Mouse (Mus musculus) CH12.LX (cell line): ENCODE data around the gene Smarca4. TPM values are rescaled to one million over a fixed set of nuclear protein-coding genes. Genes with fewer than 3 reads are reported as not detected.

Experiments
- DNase-seq: peaks from one replicate; pipeline ENCODE4 v3.0.0-alpha.2; 2013; ENCODE audit errors: extremely low read depth
- H3K27ac ChIP-seq: 2 replicates; pipeline ENCODE4 v1.5.1; 2012; ENCODE audit warnings: low read depth, mild to moderate bottlenecking, control low read depth, moderate library complexity; ENCODE audit not compliant: insufficient read depth
- H3K27me3 ChIP-seq: replicated peaks from 2 replicates; pipeline ENCODE3; 2012; ENCODE audit warnings: inconsistent platforms
- H3K36me3 ChIP-seq, 2 experiments: replicated peaks in 1 of 2; 2 replicates each; pipeline versions ENCODE3 to v1.6.1; 2012; ENCODE audit warnings: inconsistent platforms in 1 of 2, low read length in 1 of 2, mild to moderate bottlenecking in 1 of 2, mixed read lengths in 1 of 2, moderate library complexity in 1 of 2; ENCODE audit not compliant: control insufficient read depth in 1 of 2, insufficient read depth in 1 of 2
- H3K4me1 ChIP-seq, 2 experiments: 2 replicates each; pipeline ENCODE4 v1.6.1; 2012; ENCODE audit warnings: inconsistent platforms in 1 of 2, moderate library complexity in 1 of 2; ENCODE audit not compliant: insufficient read depth in 2 of 2, control insufficient read depth in 1 of 2
- H3K4me2 ChIP-seq: 2 replicates; pipeline ENCODE4 v1.6.1; 2012; ENCODE audit warnings: low read depth, mild to moderate bottlenecking, control low read depth; ENCODE audit not compliant: poor library complexity, insufficient read depth, severe bottlenecking
- H3K4me3 ChIP-seq, 3 experiments: fragments of 150-350 bp in 1 of 3; sonication (generic) in 1 of 3; replicated peaks in 1 of 3; 2 replicates each; pipeline versions ENCODE3 to v1.5.1; 2011 to 2012; ENCODE audit warnings: low read depth in 2 of 3, low read length in 2 of 3, mild to moderate bottlenecking in 2 of 3, moderate library complexity in 2 of 3, control low read depth in 1 of 3, improper control_type of control experiment in 1 of 3, inconsistent platforms in 1 of 3, mixed read lengths in 1 of 3; ENCODE audit not compliant: poor library complexity in 1 of 3
- H3K79me2 ChIP-seq: replicated peaks from 2 replicates; pipeline ENCODE4 v1.6.1; 2012; ENCODE audit warnings: mild to moderate bottlenecking, moderate library complexity; ENCODE audit not compliant: control insufficient read depth, poor library complexity, insufficient read depth, severe bottlenecking; ENCODE audit errors: extremely low read depth
- H3K9ac ChIP-seq: 2 replicates; pipeline ENCODE4 v1.6.1; 2012; ENCODE audit warnings: low read depth, mild to moderate bottlenecking, control low read depth, moderate library complexity; ENCODE audit not compliant: insufficient read depth
- H3K9me3 ChIP-seq: replicated peaks from 2 replicates; pipeline ENCODE3; 2012; ENCODE audit warnings: low read length, inconsistent platforms, mixed read lengths
- CHD1 ChIP-seq: IDR thresholded peaks from 2 replicates; pipeline ENCODE4 v1.6.1; 2012; ENCODE audit warnings: low read depth, low read length, improper control_type of control experiment, inconsistent platforms
- CTCF ChIP-seq, 2 experiments: IDR thresholded peaks in 1 of 2; conservative IDR thresholded peaks in 1 of 2; 2 replicates each; pipeline ENCODE4 v1.5.1; 2011 to 2012; ENCODE audit warnings: low read depth in 2 of 2, low read length in 2 of 2, improper control_type of control experiment in 1 of 2, inconsistent platforms in 1 of 2, mild to moderate bottlenecking in 1 of 2, moderate library complexity in 1 of 2
- ETS1 ChIP-seq: conservative IDR thresholded peaks from 2 replicates; pipeline ENCODE4 v1.6.1; 2012; ENCODE audit warnings: low read depth, mild to moderate bottlenecking, inconsistent platforms, low read length, improper control_type of control experiment, moderate library complexity
- HCFC1 ChIP-seq: IDR thresholded peaks from 2 replicates; pipeline ENCODE4 v1.6.1; 2012; ENCODE audit warnings: low read depth, mild to moderate bottlenecking, inconsistent platforms, low read length, improper control_type of control experiment
- JUN ChIP-seq: IDR thresholded peaks from 2 replicates; pipeline ENCODE4 v1.6.1; 2011; ENCODE audit warnings: low read depth, mild to moderate bottlenecking, low read length, improper control_type of control experiment, moderate library complexity; ENCODE audit not compliant: insufficient read depth
- JUND ChIP-seq: conservative IDR thresholded peaks from 2 replicates; pipeline ENCODE4 v1.6.1; 2011; ENCODE audit warnings: low read depth, low read length, improper control_type of control experiment
- KAT2A ChIP-seq: IDR thresholded peaks from 2 replicates; pipeline ENCODE4 v1.6.1; 2012; ENCODE audit warnings: low read length, improper control_type of control experiment, inconsistent platforms; ENCODE audit not compliant: insufficient replicate concordance
- MAFK ChIP-seq: IDR thresholded peaks from 2 replicates; pipeline ENCODE4 v1.6.1; 2011; ENCODE audit warnings: low read length, improper control_type of control experiment; ENCODE audit not compliant: insufficient replicate concordance
- MAX ChIP-seq: IDR thresholded peaks from 2 replicates; pipeline ENCODE4 v1.6.1; 2011; ENCODE audit warnings: low read length, improper control_type of control experiment
- MAZ ChIP-seq: IDR thresholded peaks from 2 replicates; pipeline ENCODE4 v1.6.1; 2012; ENCODE audit warnings: low read depth, mild to moderate bottlenecking, inconsistent platforms, low read length, improper control_type of control experiment, moderate library complexity
- MEF2A ChIP-seq: IDR thresholded peaks from 2 replicates; pipeline ENCODE4 v1.6.1; 2014; ENCODE audit warnings: low read depth, mild to moderate bottlenecking, inconsistent platforms, low read length, improper control_type of control experiment, borderline replicate concordance
- MYC ChIP-seq: IDR thresholded peaks from 2 replicates; pipeline ENCODE4 v1.6.1; 2011; ENCODE audit warnings: low read depth, mild to moderate bottlenecking, improper control_type of control experiment, low read length
- NELFE ChIP-seq: IDR thresholded peaks from 2 replicates; pipeline ENCODE4 v1.6.1; 2011; ENCODE audit warnings: low read depth, low read length, improper control_type of control experiment
- NRF1 ChIP-seq: IDR thresholded peaks from 2 replicates; pipeline ENCODE4 v1.6.1; 2014; ENCODE audit warnings: low read depth, mild to moderate bottlenecking, inconsistent platforms, low read length, improper control_type of control experiment, moderate library complexity
- PAX5 ChIP-seq: IDR thresholded peaks from 2 replicates; pipeline ENCODE4 v1.6.1; 2012; ENCODE audit warnings: low read length, inconsistent platforms, mixed read lengths
- POLR2AphosphoS2 ChIP-seq: IDR thresholded peaks from 2 replicates; pipeline ENCODE4 v1.6.1; 2011; ENCODE audit warnings: low read depth, low read length, improper control_type of control experiment
- RAD21 ChIP-seq: IDR thresholded peaks from 2 replicates; pipeline ENCODE4 v1.6.1; 2011; ENCODE audit warnings: low read depth, mild to moderate bottlenecking, low read length, improper control_type of control experiment, moderate library complexity
- RCOR1 ChIP-seq: conservative IDR thresholded peaks from 2 replicates; pipeline ENCODE4 v1.6.1; 2012; ENCODE audit warnings: low read depth, mild to moderate bottlenecking, inconsistent platforms, low read length, improper control_type of control experiment
- SIN3A ChIP-seq: IDR thresholded peaks from 2 replicates; pipeline ENCODE4 v1.6.1; 2012; ENCODE audit warnings: low read length, improper control_type of control experiment, inconsistent platforms
- SMC3 ChIP-seq: IDR thresholded peaks from 2 replicates; pipeline ENCODE4 v1.6.1; 2011; ENCODE audit warnings: low read depth, low read length, improper control_type of control experiment
- TBP ChIP-seq: conservative IDR thresholded peaks from 2 replicates; pipeline ENCODE4 v1.6.1; 2011; ENCODE audit warnings: low read depth, low read length, improper control_type of control experiment
- TCF12 ChIP-seq: IDR thresholded peaks from 2 replicates; pipeline ENCODE4 v1.6.1; 2014; ENCODE audit warnings: low read depth, mild to moderate bottlenecking, inconsistent platforms, low read length, improper control_type of control experiment
- ZKSCAN1 ChIP-seq: IDR thresholded peaks from 2 replicates; pipeline ENCODE4 v1.6.1; 2012; ENCODE audit warnings: low read depth, inconsistent platforms, low read length, improper control_type of control experiment, borderline replicate concordance
- ZMIZ1 ChIP-seq: IDR thresholded peaks from 2 replicates; pipeline ENCODE4 v1.6.1; 2012; ENCODE audit warnings: low read depth, mild to moderate bottlenecking, inconsistent platforms, low read length, improper control_type of control experiment
- ZNF384 ChIP-seq: IDR thresholded peaks from 2 replicates; pipeline ENCODE4 v1.6.1; 2012; ENCODE audit warnings: low read depth, low read length, improper control_type of control experiment, inconsistent platforms
- dilution Hi-C: fragments of 300-500 bp; cut with MboI; formaldehyde crosslinking; loops from 2 replicates; pipeline ENCODE4 v1.14.3; 2020; ENCODE audit warnings: low sequenced_read_pairs; ENCODE audit not compliant: extremely low pct_unique_long_range_greater_than_20kb, extremely low pct_ligation_motif_present
- in situ Hi-C: fragments of 300-500 bp; cut with MboI; formaldehyde crosslinking; loops from 3 replicates; pipeline ENCODE4 v1.14.3; 2019; ENCODE audit warnings: low sequenced_read_pairs, low pct_ligation_motif_present, low pct_unique_long_range_greater_than_20kb, mixed read lengths
- polyA plus RNA-seq: library from polyadenylated mRNA; unstranded; fragments of >175 nt; gene quantifications from 2 replicates; pipeline ENCODE4 v1.2.1, GENCODE M21; 2012; ENCODE audit warnings: low read depth; ENCODE audit not compliant: insufficient read length
- total RNA-seq, 2 experiments: library from RNA; depleted of rRNA; stranded (reverse); fragments of 300-350 nt in 1 of 2; fragments of >200 nt in 1 of 2; gene quantifications; 2 replicates each; pipeline ENCODE4 v1.2.3; 2012 to 2014

The Smarca4 gene
- total and polyA plus RNA-seq, 3 experiments: 33.8 to 86.2 (median 74.3) TPM

DNA sequence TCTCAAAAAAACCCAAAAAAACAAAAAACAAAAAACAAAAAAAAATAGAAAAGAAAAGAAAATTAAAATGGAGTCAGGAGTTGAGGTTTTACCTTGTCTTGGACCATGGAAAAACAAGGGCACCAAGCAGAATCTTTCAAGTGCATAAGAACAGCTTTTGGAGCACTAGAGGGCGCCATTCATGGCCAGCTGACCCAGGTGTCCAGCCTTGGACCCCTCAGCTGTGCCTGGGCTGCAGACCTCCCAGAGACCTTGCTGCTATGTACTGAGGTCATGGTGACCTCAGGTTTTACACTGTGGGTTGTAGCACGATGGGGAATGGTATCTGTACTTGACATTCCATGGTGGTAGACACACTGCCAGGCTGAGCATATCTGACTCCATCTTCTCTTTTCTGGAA, 75.9 kb downstream of the Smarca4 start:
- DNase-seq: no peak
- in situ Hi-C loops: loop anchor here (5.0 kb wide), 1 partner anchor 110 kb away; no protein-coding TSS in a partner anchor
- Histone ChIP-seq H3K4me3 (no peak overlapping the region), H3K9me3 (no peaks in the 10 kb centered on the region), H3K27ac (no peak overlapping the region), H3K9ac (no peak overlapping the region), H3K27me3 (no peaks in the 10 kb centered on the region), H3K79me2 (no peaks in the 10 kb centered on the region), H3K4me2 (no peak overlapping the region), H3K4me1 (peaks cover 0 to 2% of the 10 kb centered on the region in 2 experiments; a peak in 2 of 4 replicates), H3K36me3 (peaks cover 55 to 91% of the 10 kb centered on the region in 2 experiments)
- dilution Hi-C loops: no loop called here
- TF ChIP-seq MAX: no peak
- TF ChIP-seq TBP: no peak
- TF ChIP-seq ETS1: no peak
- TF ChIP-seq SMC3: peak; percentile 45
- TF ChIP-seq ZNF384: no peak
- peak; percentile 13 for TF ChIP-seq RAD21
- no peak for TF ChIP-seq ZKSCAN1
- TF ChIP-seq CTCF (conservative IDR thresholded peaks at IDR 0.05 in 1 of 2, IDR thresholded peaks at IDR 0.05 in 1 of 2; ENCODE audit: low read depth in 2 of 2, low read length in 2 of 2): peak in 1 of 2 experiments; percentile 62; a peak in 2 of 4 replicates

DNA sequence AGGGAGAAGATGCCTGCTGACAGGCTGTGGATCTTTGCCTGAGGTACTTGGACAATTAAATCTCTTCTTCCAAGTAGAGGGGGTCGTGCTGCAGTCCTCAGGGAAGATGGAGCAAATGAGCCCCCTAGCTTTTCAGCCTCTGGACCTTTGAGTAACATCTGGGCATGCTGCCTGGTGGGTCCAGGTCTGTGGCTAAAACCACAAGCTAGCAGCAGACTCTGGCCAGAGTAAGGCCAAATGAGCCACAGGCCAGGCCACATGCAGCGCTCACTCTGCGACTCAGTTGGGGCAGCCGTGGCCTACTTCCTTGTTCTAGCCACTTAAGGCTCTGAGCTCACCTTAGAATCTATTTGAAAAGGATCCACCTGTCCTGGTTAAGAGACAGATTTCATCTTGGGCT, 76.5 kb downstream of the Smarca4 start:
- peaks cover 2 to 8% of the 10 kb centered on the region in 2 experiments; a peak in 2 of 4 replicates for H3K4me1 ChIP-seq
- no peaks in the 10 kb centered on the region for H3K27me3 ChIP-seq
- in situ Hi-C loops: loop anchor here (5.0 kb wide), 1 partner anchor 110 kb away; no protein-coding TSS in a partner anchor
- H3K79me2 ChIP-seq: no peaks in the 10 kb centered on the region
- TF ChIP-seq MEF2A: no peak
- TF ChIP-seq SMC3: no peak
- TF ChIP-seq TCF12: no peak
- no peak for TF ChIP-seq RCOR1
- TF ChIP-seq JUND: no peak
- TF ChIP-seq NELFE: no peak
- DNase-seq: no peak
- no peak overlapping the region for H3K9ac ChIP-seq
- H3K27ac ChIP-seq: no peak overlapping the region
- no peak overlapping the region for H3K4me2 ChIP-seq
- peaks cover 55 to 91% of the 10 kb centered on the region in 2 experiments for H3K36me3 ChIP-seq
- dilution Hi-C loops: no loop called here
- H3K9me3 ChIP-seq: no peaks in the 10 kb centered on the region
- H3K4me3 ChIP-seq: no peak overlapping the region

DNA sequence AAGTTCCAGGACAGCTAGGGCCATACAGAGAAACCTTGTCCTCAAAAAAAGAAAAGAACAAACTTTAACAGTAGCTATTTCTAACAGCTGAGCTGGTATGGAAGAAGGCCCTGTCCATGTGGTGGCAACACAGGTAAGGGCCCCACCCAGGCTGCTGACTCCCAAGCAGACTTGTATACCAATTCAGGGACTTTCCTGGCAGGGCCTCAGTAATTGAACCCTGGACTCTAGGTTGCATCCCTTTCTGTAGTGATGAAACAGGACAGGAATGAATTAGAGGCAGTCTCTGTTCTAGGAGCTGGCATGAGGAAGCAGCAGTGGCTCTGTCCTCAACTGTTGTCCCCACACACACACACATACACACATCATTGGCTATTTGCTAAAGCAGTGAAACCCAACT, 78.1 kb downstream of the Smarca4 start:
- Histone ChIP-seq H3K9me3 (no peaks in the 10 kb centered on the region), H3K36me3 (peaks cover 49 to 89% of the 10 kb centered on the region in 2 experiments), H3K4me3 (no peak overlapping the region), H3K4me1 (peaks cover 2 to 8% of the 10 kb centered on the region in 2 experiments; a peak in 2 of 4 replicates), H3K4me2 (no peak overlapping the region), H3K9ac (no peak overlapping the region), H3K27ac (no peak overlapping the region), H3K79me2 (no peaks in the 10 kb centered on the region), H3K27me3 (no peaks in the 10 kb centered on the region)
- no peak for DNase-seq
- TF ChIP-seq MYC: no peak
- TF ChIP-seq MAZ: no peak
- no peak for TF ChIP-seq PAX5
- no peak for TF ChIP-seq SMC3
- no peak for TF ChIP-seq ZMIZ1
- TF ChIP-seq MAFK: no peak
- TF ChIP-seq ZNF384: no peak
- no peak for TF ChIP-seq NRF1
- no peak for TF ChIP-seq KAT2A
- no peak for TF ChIP-seq SIN3A
- no peak for TF ChIP-seq CHD1
- no peak for TF ChIP-seq HCFC1
- no peak for TF ChIP-seq ETS1
- TF ChIP-seq RCOR1: no peak
- no peak for TF ChIP-seq TCF12
- no peak for TF ChIP-seq JUND
- no peak for TF ChIP-seq POLR2AphosphoS2
- no peak for TF ChIP-seq JUN
- TF ChIP-seq ZKSCAN1: no peak
- in situ Hi-C loops (loop anchor here (5.0 kb wide), 1 partner anchor 108 kb away; no protein-coding TSS in a partner anchor), dilution Hi-C loops (no loop called here)
